Mouse (Mus musculus) MEL (cell line): ENCODE measurements around the gene Tradd.

ENCODE experiments used
- CHD1 ChIP-seq: IDR thresholded peaks from 2 replicates; pipeline ENCODE4 v1.6.1; 2012; ENCODE audit warnings: low read depth, mild to moderate bottlenecking, inconsistent platforms, low read length, improper control_type of control experiment
- CTCF ChIP-seq, 3 experiments: IDR thresholded peaks in 2 of 3; conservative IDR thresholded peaks in 1 of 3; 2 replicates each; pipeline ENCODE4 v1.5.1; 2011 to 2012; ENCODE audit warnings: low read length in 3 of 3, low read depth in 2 of 3, mild to moderate bottlenecking in 2 of 3, improper control_type of control experiment in 1 of 3, inconsistent platforms in 1 of 3, mixed read lengths in 1 of 3, moderate library complexity in 1 of 3; ENCODE audit not compliant: control insufficient read depth in 1 of 3, insufficient read depth in 1 of 3, poor library complexity in 1 of 3, severe bottlenecking in 1 of 3
- ETS1 ChIP-seq: IDR thresholded peaks from 2 replicates; pipeline ENCODE4 v1.6.1; 2012; ENCODE audit warnings: low read depth, mild to moderate bottlenecking, inconsistent platforms, low read length, improper control_type of control experiment, moderate library complexity
- GATA1 ChIP-seq: IDR thresholded peaks from 2 replicates; pipeline ENCODE4 v1.6.1; 2011; ENCODE audit warnings: low read depth, low read length, improper control_type of control experiment
- POLR2A ChIP-seq, 2 experiments: IDR thresholded peaks; 2 replicates each; pipeline ENCODE4 v1.6.1; 2011 to 2012; ENCODE audit warnings: low read length in 2 of 2, mild to moderate bottlenecking in 2 of 2, control low read depth in 1 of 2, improper control_type of control experiment in 1 of 2, low read depth in 1 of 2, moderate library complexity in 1 of 2; ENCODE audit not compliant: control insufficient read depth in 1 of 2, insufficient read depth in 1 of 2, poor library complexity in 1 of 2
- UBTF ChIP-seq: IDR thresholded peaks from 2 replicates; pipeline ENCODE4 v1.6.1; 2012; ENCODE audit warnings: low read depth, mild to moderate bottlenecking, inconsistent platforms, low read length, improper control_type of control experiment, moderate library complexity, borderline replicate concordance; ENCODE audit not compliant: insufficient read depth
- USF1 ChIP-seq: IDR thresholded peaks from 2 replicates; pipeline ENCODE4 v1.6.1; 2014; ENCODE audit warnings: low read depth, mild to moderate bottlenecking, inconsistent platforms, low read length, improper control_type of control experiment, moderate library complexity
- ZC3H11A ChIP-seq: IDR thresholded peaks from 2 replicates; pipeline ENCODE4 v1.6.1; 2012; ENCODE audit warnings: low read depth, mild to moderate bottlenecking, inconsistent platforms, low read length, improper control_type of control experiment
- ZKSCAN1 ChIP-seq: IDR thresholded peaks from 2 replicates; pipeline ENCODE4 v1.6.1; 2012; ENCODE audit warnings: low read depth, mild to moderate bottlenecking, inconsistent platforms, low read length, improper control_type of control experiment, moderate library complexity
- ZNF384 ChIP-seq: IDR thresholded peaks from 2 replicates; pipeline ENCODE4 v1.6.1; 2012; ENCODE audit warnings: low read depth, mild to moderate bottlenecking, inconsistent platforms, low read length, improper control_type of control experiment

GRCm38 (mm10) chr8:105270916-105271186, 6.4 kb upstream of the Tradd start:
- TF ChIP-seq POLR2A (IDR thresholded peaks at IDR 0.05; ENCODE audit: control insufficient read depth in 1 of 2, insufficient read depth in 1 of 2, low read depth in 1 of 2, low read length in 2 of 2, poor library complexity in 1 of 2), result no peak
- no peak for TF ChIP-seq UBTF
- no peak for TF ChIP-seq CTCF (IDR thresholded peaks at IDR 0.05 in 2 of 3, conservative IDR thresholded peaks at IDR 0.05 in 1 of 3; ENCODE audit: control insufficient read depth in 1 of 3, insufficient read depth in 1 of 3, low read depth in 2 of 3, low read length in 3 of 3, poor library complexity in 1 of 3, severe bottlenecking in 1 of 3)
- TF ChIP-seq GATA1, result no peak
- no peak for TF ChIP-seq ZNF384
- no peak for TF ChIP-seq ZKSCAN1
- TF ChIP-seq ZC3H11A, result no peak
- TF ChIP-seq USF1, result no peak
- TF ChIP-seq ETS1, result no peak
- no peak for TF ChIP-seq CHD1
